Mouse (Mus musculus): ENCODE data around the gene Phldb1.

DNA sequence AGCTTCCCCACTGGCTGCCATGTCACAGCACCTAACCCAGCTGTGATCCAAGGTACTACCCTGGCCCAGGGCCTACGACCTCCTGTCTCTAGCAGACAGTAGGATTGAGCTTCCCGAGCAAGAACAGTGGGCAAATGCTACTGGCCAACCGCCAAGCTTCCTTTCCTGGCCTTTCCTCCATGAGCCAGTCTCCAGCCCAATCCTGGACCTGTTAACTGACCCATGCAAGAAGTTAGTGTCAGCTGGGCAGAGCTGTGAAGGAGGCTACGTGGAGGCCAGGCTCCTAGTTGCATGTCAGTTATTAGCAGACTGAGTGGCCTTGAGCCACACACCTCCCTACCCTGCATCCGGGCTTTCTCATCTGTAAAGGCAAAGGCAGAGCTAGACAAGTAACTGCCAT lies 35.3 kb downstream of the Phldb1 start:
- no peak for TF ChIP-seq POLR2A (IDR thresholded peaks at IDR 0.05; ENCODE audit: insufficient read depth, low read length)
- TF ChIP-seq CTCF (IDR thresholded peaks at IDR 0.05; ENCODE audit: low read depth, low read length): no peak

Measured in ES-Bruce4 (cell line).